Mouse (Mus musculus) right cerebral cortex, adult 2 months (tissue): ENCODE results near the gene Robo2.
"Not testable (repeated sequence)": the region's sequence is repeated elsewhere in the genome, so short reads cannot be mapped to it uniquely, and the experiment has no call there.

Source experiments
- DNase-seq, 2 experiments: peaks; one replicate each; pipeline ENCODE4 v3.0.0; 2021 to 2022; ENCODE audit warnings: low spot score in 2 of 2

Robo2 gene

GRCm38 (mm10) chr16:74216879-74217415, 194.7 kb downstream of the Robo2 start:
- DNase-seq: no peak

GRCm38 (mm10) chr16:74215791-74216190, 195.8 kb downstream of the Robo2 start:
- no peak for DNase-seq

- no peak for DNase-seq
Observed at GRCm38 (mm10) chr16:74200705-74201104, 210.9 kb downstream of the Robo2 start.

GRCm38 (mm10) chr16:74200024-74200703, 211.5 kb downstream of the Robo2 start:
- DNase-seq: no peak

- no peak for DNase-seq
Observed at GRCm38 (mm10) chr16:74192979-74193554, 218.6 kb downstream of the Robo2 start.

GRCm38 (mm10) chr16:74191621-74192020, 220.0 kb downstream of the Robo2 start:
- DNase-seq: no peak

GRCm38 (mm10) chr16:74182509-74183113, 229.0 kb downstream of the Robo2 start:
- DNase-seq: no peak

GRCm38 (mm10) chr16:74172673-74173072, 239.0 kb downstream of the Robo2 start:
- no peak for DNase-seq

- DNase-seq: no peak
Observed at GRCm38 (mm10) chr16:74169642-74170041, 242.0 kb downstream of the Robo2 start.

GRCm38 (mm10) chr16:74169121-74169520, 242.5 kb downstream of the Robo2 start:
- DNase-seq: no peak

- DNase-seq: no peak
Observed at GRCm38 (mm10) chr16:74167832-74168231, 243.8 kb downstream of the Robo2 start.

GRCm38 (mm10) chr16:74162041-74162440, 249.6 kb downstream of the Robo2 start:
- no peak for DNase-seq

GRCm38 (mm10) chr16:74159189-74159588, 252.4 kb downstream of the Robo2 start:
- DNase-seq: no peak

- DNase-seq: no peak
Observed at GRCm38 (mm10) chr16:74136181-74136580, 275.4 kb downstream of the Robo2 start.

GRCm38 (mm10) chr16:74132833-74133232, 278.8 kb downstream of the Robo2 start:
- DNase-seq: no peak

GRCm38 (mm10) chr16:74131370-74131769, 280.3 kb downstream of the Robo2 start:
- no peak for DNase-seq

GRCm38 (mm10) chr16:74128443-74128983, 283.1 kb downstream of the Robo2 start:
- no peak for DNase-seq

GRCm38 (mm10) chr16:74113155-74113554, 298.5 kb downstream of the Robo2 start:
- no peak for DNase-seq

GRCm38 (mm10) chr16:74111101-74111500, 300.5 kb downstream of the Robo2 start:
- no peak for DNase-seq

- DNase-seq: not testable (repeated sequence)
Observed at GRCm38 (mm10) chr16:74104449-74104848, 307.2 kb downstream of the Robo2 start.

- DNase-seq: no peak
Observed at GRCm38 (mm10) chr16:74092997-74093801, 318.4 kb downstream of the Robo2 start.

- DNase-seq: peak in 1 of 2 experiments; percentile 31
Observed at GRCm38 (mm10) chr16:74089951-74090350, 321.7 kb downstream of the Robo2 start.
